Mouse (Mus musculus): ENCODE results near the gene Trim15.

The Trim15 gene

DNA sequence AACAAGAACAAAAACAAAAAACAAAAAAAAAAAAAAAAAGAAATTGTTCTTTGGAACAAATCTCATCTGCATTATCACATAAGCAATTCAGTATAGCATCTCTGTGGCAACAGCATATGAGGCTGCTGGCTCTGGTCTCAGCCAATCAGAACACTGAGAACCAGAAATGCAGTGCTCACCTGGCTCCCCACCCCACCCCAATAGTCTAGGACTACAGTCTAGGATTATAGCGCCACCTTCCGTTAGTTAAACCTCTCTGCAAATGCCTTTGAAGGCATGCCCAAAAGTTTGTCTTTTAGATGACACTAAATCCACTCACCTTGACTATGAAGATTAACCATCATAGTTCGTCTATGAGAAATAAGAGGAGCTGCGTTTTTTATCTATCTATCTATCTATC, 41.5 kb downstream of the Trim15 start:
- DNase-seq: no peak

DNA sequence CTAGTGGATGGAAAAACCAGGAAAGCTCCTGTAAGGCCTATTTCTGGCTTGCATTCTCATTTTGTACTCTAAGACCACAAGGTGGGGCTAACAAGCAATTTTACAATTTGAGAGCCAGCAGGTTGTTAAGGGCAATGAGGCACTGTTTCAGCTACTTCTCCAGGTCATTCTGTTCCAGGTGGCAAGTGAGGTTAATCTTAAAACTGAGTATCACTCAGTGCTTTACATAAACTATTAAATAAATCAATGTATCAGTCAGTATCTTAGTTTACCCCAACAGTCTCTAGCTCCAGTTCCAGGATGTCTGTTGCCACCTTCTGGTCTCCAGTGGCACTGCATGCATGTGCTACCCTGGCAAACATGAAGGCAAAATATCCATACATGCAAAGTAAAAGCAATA, 43.0 kb downstream of the Trim15 start:
- DNase-seq: peak; percentile 47 to 56

DNA sequence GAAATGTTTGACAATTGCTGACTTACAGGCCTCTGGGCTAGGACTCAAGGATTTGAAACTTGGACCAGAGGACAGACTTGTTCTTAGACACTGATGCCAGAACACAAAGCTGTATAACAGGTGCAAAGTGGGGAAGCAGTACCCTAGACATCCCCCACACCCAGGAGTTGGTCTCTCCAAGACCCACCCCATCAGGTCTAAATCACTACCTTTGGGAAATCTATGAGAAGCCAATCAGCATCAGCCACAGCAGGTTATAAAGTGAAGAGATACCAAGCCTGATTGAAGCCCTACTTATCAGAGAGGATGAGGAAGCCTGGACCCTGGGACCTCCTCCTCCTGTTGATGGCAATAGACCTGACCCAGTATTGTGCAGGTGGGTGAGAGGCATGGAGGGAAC, 55.1 kb downstream of the Trim15 start, which contains the start of gene H2-M10.6:
Gene H2-M10.6, plus strand, starts transcription at position 301 of the 400 bp plus-strand sequence.
- no peak for DNase-seq

Data from lung, adult 18-20 months (tissue).